Mouse (Mus musculus): ENCODE measurements around the gene Cyp26a1.

Gene Cyp26a1

DNA sequence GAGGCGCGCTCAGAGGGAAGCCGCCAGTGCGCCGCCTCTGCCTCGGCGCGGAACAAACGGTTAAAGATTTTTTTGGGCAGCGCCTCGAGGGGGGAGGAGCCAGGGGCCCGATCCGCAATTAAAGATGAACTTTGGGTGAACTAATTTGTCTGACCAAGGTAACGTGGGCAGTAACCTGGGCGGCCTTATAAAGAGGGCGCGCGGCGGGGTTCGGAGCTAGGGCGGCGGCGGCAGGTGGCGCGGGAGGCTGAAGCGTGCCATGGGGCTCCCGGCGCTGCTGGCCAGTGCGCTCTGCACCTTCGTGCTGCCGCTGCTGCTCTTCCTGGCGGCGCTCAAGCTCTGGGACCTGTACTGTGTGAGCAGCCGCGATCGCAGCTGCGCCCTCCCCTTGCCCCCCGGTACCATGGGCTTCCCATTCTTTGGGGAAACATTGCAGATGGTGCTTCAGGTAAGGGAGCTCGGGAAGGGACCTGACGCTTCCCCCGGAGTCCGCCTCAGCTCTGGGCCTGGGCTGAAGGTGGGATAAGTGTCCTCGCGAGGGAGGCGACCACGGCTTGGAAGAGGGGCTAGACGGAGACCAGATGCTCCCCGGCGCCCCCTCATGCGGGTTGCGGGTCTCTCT, at the start of gene Cyp26a1:
Cyp26a1 (plus strand) TSS at position 148 of the 622 bp plus-strand sequence.
- no peak for DNase-seq (ENCODE audit: low spot score in 2 of 2)

DNA sequence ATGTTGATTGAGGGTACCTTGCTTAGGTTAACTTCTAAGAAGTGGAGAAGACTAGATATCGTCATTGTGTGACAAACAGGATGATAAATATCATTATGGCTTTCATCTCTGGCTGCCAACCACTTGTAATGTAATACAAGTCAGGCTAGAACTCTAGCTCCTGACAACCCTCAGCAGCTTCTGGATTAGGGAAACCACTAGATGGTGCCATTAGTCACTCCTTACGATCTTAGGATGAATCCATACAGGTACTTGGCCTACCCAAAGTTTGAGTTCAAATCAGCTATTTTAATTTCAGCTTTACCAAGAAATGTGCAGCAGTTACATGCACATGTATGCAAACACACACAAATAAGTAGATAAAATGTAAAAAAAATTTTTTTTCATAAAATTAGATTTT, 49.6 kb upstream of the Cyp26a1 start:
- DNase-seq (ENCODE audit: low spot score in 2 of 2) = no peak

DNA sequence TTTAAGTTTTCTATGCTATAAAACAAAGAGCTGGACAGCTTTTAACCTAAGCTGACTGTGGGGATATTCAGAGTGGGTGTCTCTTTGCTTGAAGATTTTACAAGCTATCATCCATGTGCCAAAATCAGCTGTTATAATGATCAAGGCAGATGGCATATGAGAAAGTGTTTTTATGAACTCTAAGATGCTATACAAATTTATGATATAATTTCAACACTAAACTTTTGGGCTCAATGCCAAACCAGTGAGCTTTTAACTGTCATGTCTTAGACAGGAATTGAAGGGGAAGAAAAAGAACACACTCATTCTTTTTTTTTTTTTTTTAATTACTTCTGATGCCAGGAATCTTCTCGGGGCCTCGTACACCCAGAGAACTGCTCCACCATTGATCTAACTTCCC, 47.1 kb upstream of the Cyp26a1 start:
- DNase-seq (ENCODE audit: low spot score in 2 of 2) = no peak

DNA sequence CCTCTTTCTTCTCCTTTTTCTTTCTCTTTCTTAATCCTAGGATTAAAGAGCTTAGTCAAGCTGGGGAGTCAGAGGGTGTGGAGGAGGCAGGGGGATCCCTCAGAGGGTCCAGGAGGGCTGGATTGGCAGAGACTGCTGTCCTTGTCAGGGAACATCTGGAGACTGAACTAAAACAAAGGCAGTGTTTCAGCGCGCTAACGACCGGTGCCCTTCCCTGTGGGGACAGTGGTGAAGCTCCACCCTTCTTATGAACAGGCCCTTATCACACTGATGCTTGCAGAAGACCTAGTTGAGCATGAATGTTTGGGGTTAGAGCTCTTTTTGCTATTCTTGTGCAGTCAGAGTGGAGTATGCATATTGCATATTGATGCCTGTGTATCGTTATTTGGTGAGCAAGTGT, 43.6 kb upstream of the Cyp26a1 start:
- no peak for DNase-seq (ENCODE audit: low spot score in 2 of 2)

- no peak for DNase-seq (ENCODE audit: low spot score in 2 of 2)
Measured at GRCm38 (mm10) chr19:37656441-37656840, 41.2 kb upstream of the Cyp26a1 start.

DNA sequence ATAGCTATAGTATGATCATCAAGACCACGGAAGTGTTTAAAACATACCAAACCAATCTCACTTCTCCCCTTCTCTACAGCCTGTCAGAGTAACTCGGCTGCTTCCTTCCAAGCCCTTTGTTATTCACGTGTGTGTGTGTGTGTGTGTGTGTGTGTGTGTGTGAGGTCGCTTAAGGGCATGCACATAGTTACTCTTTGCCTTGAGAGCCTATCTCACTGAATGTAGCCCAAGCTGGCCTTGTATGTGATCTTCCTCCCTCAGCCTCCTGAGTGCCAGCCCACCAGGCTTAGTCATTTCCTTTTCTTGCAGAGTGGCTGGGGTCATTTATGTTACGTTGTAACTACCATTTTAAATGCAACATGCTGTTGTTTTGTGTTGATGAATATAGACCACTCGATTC, 32.3 kb upstream of the Cyp26a1 start:
- DNase-seq (ENCODE audit: low spot score in 2 of 2) = no peak

GRCm38 (mm10) chr19:37667855-37668594, 29.6 kb upstream of the Cyp26a1 start:
- DNase-seq (ENCODE audit: low spot score in 2 of 2) = no peak

- DNase-seq (ENCODE audit: low spot score in 2 of 2) = no peak
Measured at GRCm38 (mm10) chr19:37668657-37669056, 28.9 kb upstream of the Cyp26a1 start.

- no peak for DNase-seq (ENCODE audit: low spot score in 2 of 2)
Measured at GRCm38 (mm10) chr19:37669486-37669885, 28.1 kb upstream of the Cyp26a1 start.

GRCm38 (mm10) chr19:37673393-37673792, 24.2 kb upstream of the Cyp26a1 start:
- no peak for DNase-seq (ENCODE audit: low spot score in 2 of 2)

GRCm38 (mm10) chr19:37685281-37685680, 12.3 kb upstream of the Cyp26a1 start, which contains the start of gene Cyp26c1:
Gene Cyp26c1 (plus strand): TSS chr19:37685581.
- DNase-seq (ENCODE audit: low spot score in 2 of 2) = no peak

GRCm38 (mm10) chr19:37686347-37686746, 11.3 kb upstream of the Cyp26a1 start:
- no peak for DNase-seq (ENCODE audit: low spot score in 2 of 2)

DNA sequence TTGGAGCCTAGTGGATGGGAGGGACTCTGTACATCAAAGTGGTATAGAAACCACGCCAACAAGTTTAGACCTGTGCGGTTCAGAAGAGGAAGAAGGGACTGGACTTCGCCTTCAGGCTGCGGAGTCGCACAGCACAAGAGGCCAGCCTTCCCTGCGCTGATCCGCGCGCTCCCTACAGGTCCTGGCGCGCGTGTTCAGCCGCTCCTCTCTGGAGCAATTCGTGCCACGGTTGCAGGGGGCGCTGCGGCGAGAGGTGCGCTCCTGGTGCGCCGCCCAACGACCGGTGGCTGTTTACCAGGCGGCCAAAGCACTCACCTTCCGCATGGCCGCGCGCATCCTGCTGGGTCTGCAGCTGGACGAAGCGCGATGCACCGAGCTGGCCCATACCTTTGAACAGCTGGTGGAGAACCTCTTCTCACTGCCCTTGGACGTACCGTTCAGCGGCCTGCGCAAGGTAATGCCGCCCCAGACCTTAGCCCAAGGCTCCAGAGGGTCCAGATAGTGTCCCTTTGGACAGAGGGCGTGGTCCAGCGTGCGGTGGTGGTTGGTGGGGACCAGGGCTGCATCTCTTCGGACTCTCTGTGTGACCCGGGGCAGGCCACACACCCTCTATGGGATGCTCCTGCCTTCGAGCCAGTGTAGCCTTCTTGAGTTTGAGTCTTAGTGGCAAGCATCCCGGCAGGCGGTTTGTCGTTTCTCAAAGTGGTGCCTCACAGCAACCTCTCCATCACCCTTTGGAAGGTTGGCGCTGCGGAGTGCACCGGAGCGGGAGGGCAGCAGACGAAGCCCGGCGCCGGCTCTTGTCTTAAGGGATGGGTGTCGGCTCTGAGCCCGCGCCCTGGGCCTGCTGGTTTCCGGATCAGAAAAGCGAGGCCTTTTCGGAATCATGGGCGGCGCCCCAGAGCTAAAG, 10.4 kb upstream of the Cyp26a1 start:
- no peak for DNase-seq (ENCODE audit: low spot score in 2 of 2)

DNA sequence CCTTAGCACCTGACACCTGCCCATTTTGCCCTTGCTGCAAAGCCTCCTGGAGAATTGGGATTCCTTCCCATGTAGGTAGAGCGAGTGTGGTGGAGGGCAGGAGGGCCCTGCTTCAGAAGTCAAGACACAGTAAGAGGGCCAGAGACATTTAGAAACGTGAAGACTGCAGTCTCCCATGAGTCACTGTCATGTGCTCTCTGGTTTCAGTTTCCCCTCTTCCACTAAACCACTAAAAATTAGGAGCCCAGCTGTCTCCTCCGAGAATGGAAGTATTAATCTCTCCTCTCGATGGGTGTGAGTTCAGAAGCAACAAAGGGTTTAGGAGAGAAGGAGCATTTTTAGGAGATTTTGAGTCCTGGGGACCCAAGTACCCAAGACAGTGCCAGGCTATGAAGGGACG, 8.1 kb upstream of the Cyp26a1 start:
- DNase-seq (ENCODE audit: low spot score in 2 of 2) = no peak

DNA sequence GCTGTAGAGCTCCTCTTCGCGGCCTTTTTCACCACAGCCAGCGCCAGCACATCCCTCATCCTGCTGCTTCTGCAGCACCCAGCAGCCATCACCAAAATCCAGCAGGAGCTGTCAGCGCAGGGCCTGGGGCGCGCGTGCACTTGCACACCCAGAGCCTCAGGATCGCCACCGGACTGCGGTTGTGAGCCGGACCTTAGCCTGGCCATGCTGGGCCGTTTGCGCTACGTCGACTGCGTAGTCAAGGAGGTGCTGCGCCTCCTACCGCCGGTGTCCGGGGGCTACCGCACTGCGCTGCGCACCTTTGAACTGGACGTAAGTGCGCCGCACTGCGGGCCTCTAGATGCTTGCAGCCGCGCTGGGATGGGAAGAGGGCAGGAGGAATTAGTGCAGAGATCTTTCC, 6.9 kb upstream of the Cyp26a1 start:
- DNase-seq (ENCODE audit: low spot score in 2 of 2) = no peak

GRCm38 (mm10) chr19:37692879-37693278, 4.7 kb upstream of the Cyp26a1 start:
- no peak for DNase-seq (ENCODE audit: low spot score in 2 of 2)

DNA sequence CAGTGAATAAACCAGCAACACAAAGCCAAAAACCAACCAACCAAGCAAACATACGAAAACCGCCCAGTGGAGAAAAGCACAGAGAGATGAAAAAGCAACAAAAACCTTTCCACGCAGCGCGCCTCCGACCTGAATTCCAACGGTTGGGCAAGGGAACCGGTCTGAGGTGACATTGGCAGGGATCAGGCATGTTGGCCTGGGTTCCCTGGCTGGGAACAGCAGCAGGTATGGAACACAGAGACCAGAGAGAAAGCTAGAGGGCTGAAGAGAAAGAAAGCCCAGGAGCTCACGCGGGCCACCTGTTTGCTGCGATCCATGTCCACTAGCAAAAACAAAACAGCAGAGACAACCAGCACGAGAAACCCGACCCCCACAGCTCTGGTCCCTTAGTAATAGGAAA, 2.5 kb upstream of the Cyp26a1 start:
- DNase-seq (ENCODE audit: low spot score in 2 of 2) = no peak

DNA sequence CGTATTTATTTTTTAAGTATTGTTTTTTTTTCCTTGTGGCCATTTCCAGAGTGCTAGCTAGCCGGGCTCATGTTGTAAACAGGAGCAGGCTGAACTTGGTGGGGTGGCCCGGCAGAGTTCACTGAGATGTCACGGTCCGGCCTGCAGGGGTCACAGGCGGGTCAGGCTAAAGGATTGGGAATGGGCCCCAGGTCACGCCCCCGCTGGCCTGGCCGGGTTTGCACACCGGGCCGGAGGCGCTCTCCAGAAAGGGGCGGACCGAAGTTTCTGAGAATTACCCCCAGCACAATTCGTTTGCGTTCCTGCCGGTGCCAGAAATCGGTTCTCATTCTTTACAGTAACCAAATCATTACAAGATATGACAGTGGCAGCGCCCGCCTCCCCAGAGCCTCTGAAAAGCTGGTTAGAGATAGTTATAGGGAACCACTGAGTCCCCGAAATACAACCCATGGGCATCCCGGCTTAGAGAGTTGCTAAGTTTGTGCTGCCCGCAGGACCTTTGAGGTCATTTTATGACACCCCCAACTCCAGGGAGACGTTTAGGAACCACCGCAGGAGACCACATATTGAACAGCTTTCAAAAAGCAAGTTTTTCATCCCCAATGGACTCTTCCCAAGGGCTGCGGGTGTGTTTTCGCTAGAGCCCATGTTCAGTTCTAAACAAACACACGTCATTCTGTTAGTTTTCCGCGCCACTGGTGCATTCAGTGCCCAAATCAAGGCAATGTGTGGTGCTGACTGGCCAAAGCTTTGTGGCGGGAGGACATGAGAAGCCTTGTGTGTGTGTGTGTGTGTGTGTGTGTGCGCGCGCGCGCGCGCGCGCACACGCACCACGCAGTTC, 1.6 kb upstream of the Cyp26a1 start:
- DNase-seq (ENCODE audit: low spot score in 2 of 2) = no peak

GRCm38 (mm10) chr19:37696603-37697334, 829 bp upstream of the Cyp26a1 start:
- no peak for DNase-seq (ENCODE audit: low spot score in 2 of 2)

DNA sequence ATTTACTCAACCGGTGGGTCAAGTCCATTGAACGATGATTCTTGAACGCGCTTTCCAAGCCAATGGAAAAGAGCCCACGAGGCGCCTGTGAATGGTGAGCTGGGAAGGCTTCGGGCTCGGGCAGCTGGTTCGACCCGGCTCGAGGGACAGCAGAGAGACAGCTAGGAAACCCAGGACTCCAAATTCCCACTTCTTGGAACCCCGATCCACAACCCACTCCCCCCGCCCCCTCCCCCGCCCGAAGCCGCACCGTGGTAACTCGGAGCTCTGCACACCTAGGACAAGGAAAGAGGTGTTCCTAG, 312 bp upstream of the Cyp26a1 start:
- no peak for DNase-seq (ENCODE audit: low spot score in 2 of 2)
